Mouse (Mus musculus) kidney, embryonic 15.5 days (tissue): ENCODE results near the gene Dcaf5. TPM values are rescaled to one million over a fixed set of nuclear protein-coding genes. Genes with fewer than 3 reads are reported as not detected.

Experiments used
- ATAC-seq: fragments of 200-750 bp; cut with Nextera tagmentation; replicated peaks from 2 replicates; pipeline ENCODE4 v1.8.0; 2017; ENCODE audit warnings: moderate TSS enrichment; ENCODE audit not compliant: low FRiP score
- H3K27ac ChIP-seq: fragments of 300-500 bp; sonication (generic); 2 replicates; pipeline ENCODE4 v1.5.1; 2015; ENCODE audit warnings: mild to moderate bottlenecking, inconsistent platforms
- H3K27me3 ChIP-seq: fragments of 300-500 bp; sonication (generic); 2 replicates; pipeline ENCODE4 v1.6.1; 2015; ENCODE audit warnings: inconsistent platforms
- H3K36me3 ChIP-seq: fragments of 300-500 bp; sonication (generic); 2 replicates; pipeline ENCODE4 v1.6.1; 2015; ENCODE audit warnings: inconsistent platforms
- H3K4me1 ChIP-seq: fragments of 300-500 bp; sonication (generic); 2 replicates; pipeline ENCODE4 v1.6.1; 2015; ENCODE audit warnings: inconsistent platforms
- H3K4me2 ChIP-seq: fragments of 300-500 bp; sonication (generic); 2 replicates; pipeline ENCODE4 v1.6.1; 2015; ENCODE audit warnings: moderate library complexity, mild to moderate bottlenecking, inconsistent platforms
- H3K4me3 ChIP-seq: fragments of 300-500 bp; sonication (generic); replicated peaks from 2 replicates; pipeline ENCODE4 v1.5.1; 2015; ENCODE audit warnings: mild to moderate bottlenecking, inconsistent platforms
- H3K9ac ChIP-seq: fragments of 300-500 bp; sonication (generic); 2 replicates; pipeline ENCODE4 v1.6.1; 2015; ENCODE audit warnings: mild to moderate bottlenecking, inconsistent platforms
- H3K9me3 ChIP-seq: fragments of 300-500 bp; sonication (generic); replicated peaks from 2 replicates; pipeline ENCODE4 v1.6.1; 2016; ENCODE audit warnings: inconsistent platforms
- WGBS: fragments of 180-500 bp; shearing (Covaris S2); methylation state at CpG from one replicate; pipeline ENCODE4 v1.1.7; 2015; ENCODE audit warnings: mixed read lengths; 5-methylcytosine and 5-hydroxymethylcytosine counted together
- polyA plus RNA-seq: library from polyadenylated mRNA; unstranded; fragments of >200 nt; fragmentation: Nextera tagmentation; extraction: Ambion mirVana; gene quantifications from 2 replicates; pipeline ENCODE4 v1.2.1, GENCODE M21; 2015

Dcaf5 gene
- polyA plus RNA-seq, 1 experiment from 2014 or later: 12.3 TPM

GRCm38 (mm10) chr12:80404139-80404538 is 32.3 kb downstream of the Dcaf5 start:
- H3K27ac ChIP-seq: no peak overlapping the region
- H3K4me1 ChIP-seq: no peaks in the 10 kb centered on the region; the same call in 1 of the 2 replicates
- no peaks in the 10 kb centered on the region for H3K9me3 ChIP-seq
- peaks cover 35% of the 10 kb centered on the region for H3K36me3 ChIP-seq
- H3K27me3 ChIP-seq: no peaks in the 10 kb centered on the region
- 92% methylated on average over 6 of the region's 6 CpGs for WGBS
- no peak overlapping the region for H3K9ac ChIP-seq
- no peak overlapping the region for H3K4me3 ChIP-seq
- ATAC-seq: no peak
- no peak overlapping the region for H3K4me2 ChIP-seq

GRCm38 (mm10) chr12:80399147-80399546 is 37.3 kb downstream of the Dcaf5 start:
- Histone ChIP-seq H3K27me3 (no peaks in the 10 kb centered on the region), H3K36me3 (peaks cover 73% of the 10 kb centered on the region), H3K4me1 (no peaks in the 10 kb centered on the region), H3K9me3 (no peaks in the 10 kb centered on the region), H3K4me2 (no peak overlapping the region), H3K27ac (no peak overlapping the region), H3K9ac (no peak overlapping the region), H3K4me3 (no peak overlapping the region)
- no peak for ATAC-seq
- WGBS: 92% methylated on average over 2 of the region's 2 CpGs

- H3K4me3 ChIP-seq: no peak overlapping the region
- ATAC-seq: no peak
- H3K27ac ChIP-seq: no peak overlapping the region
- no peaks in the 10 kb centered on the region for H3K27me3 ChIP-seq
- H3K4me1 ChIP-seq: no peaks in the 10 kb centered on the region
- peaks cover 74% of the 10 kb centered on the region for H3K36me3 ChIP-seq
- 60% methylated on average over 6 of the region's 6 CpGs for WGBS
- no peak overlapping the region for H3K4me2 ChIP-seq
- H3K9ac ChIP-seq: no peak overlapping the region
- no peaks in the 10 kb centered on the region for H3K9me3 ChIP-seq
Observed at GRCm38 (mm10) chr12:80396397-80396796, 40.0 kb downstream of the Dcaf5 start.

GRCm38 (mm10) chr12:80395270-80395669 is 41.1 kb downstream of the Dcaf5 start:
- Histone ChIP-seq H3K9me3 (no peaks in the 10 kb centered on the region), H3K36me3 (peaks cover 83% of the 10 kb centered on the region), H3K9ac (no peak overlapping the region), H3K4me3 (no peak overlapping the region), H3K4me2 (no peak overlapping the region), H3K27ac (no peak overlapping the region), H3K4me1 (no peaks in the 10 kb centered on the region), H3K27me3 (no peaks in the 10 kb centered on the region)
- ATAC-seq: no peak
- WGBS: 93% methylated on average over 4 of the region's 4 CpGs

GRCm38 (mm10) chr12:80394045-80394444 is 42.4 kb downstream of the Dcaf5 start:
- Histone ChIP-seq H3K4me1 (no peaks in the 10 kb centered on the region), H3K36me3 (peaks cover 87% of the 10 kb centered on the region)
- 89% methylated on average over 2 of the region's 2 CpGs for WGBS

GRCm38 (mm10) chr12:80389448-80389847 is 47.0 kb downstream of the Dcaf5 start:
- no peak overlapping the region for H3K4me2 ChIP-seq
- 58% methylated on average over 3 of the region's 3 CpGs for WGBS
- no peak overlapping the region for H3K27ac ChIP-seq
- H3K9ac ChIP-seq: no peak overlapping the region
- H3K27me3 ChIP-seq: no peaks in the 10 kb centered on the region
- no peak overlapping the region for H3K4me3 ChIP-seq
- H3K36me3 ChIP-seq: peaks cover 64% of the 10 kb centered on the region
- no peaks in the 10 kb centered on the region for H3K9me3 ChIP-seq
- H3K4me1 ChIP-seq: no peaks in the 10 kb centered on the region
- no peak for ATAC-seq

More at GRCm38 (mm10) chr12:80394045-80394444, 42.4 kb downstream of the Dcaf5 start:
- Histone ChIP-seq H3K9me3 (no peaks in the 10 kb centered on the region), H3K27ac (no peak overlapping the region), H3K9ac (no peak overlapping the region), H3K4me2 (no peak overlapping the region), H3K4me3 (no peak overlapping the region), H3K27me3 (no peaks in the 10 kb centered on the region)
- no peak for ATAC-seq

- no peak for ATAC-seq
- no peak overlapping the region for H3K4me2 ChIP-seq
- H3K27ac ChIP-seq: no peak overlapping the region
- no peaks in the 10 kb centered on the region for H3K9me3 ChIP-seq
- WGBS: 89% methylated on average over 5 of the region's 5 CpGs
- H3K9ac ChIP-seq: no peak overlapping the region
- H3K27me3 ChIP-seq: no peaks in the 10 kb centered on the region
- peaks cover 3% of the 10 kb centered on the region; the same call in 1 of the 2 replicates for H3K4me1 ChIP-seq
- H3K36me3 ChIP-seq: peaks cover 48% of the 10 kb centered on the region
- no peak overlapping the region for H3K4me3 ChIP-seq
Observed at GRCm38 (mm10) chr12:80387326-80387725, 49.1 kb downstream of the Dcaf5 start.

GRCm38 (mm10) chr12:80385361-80385760 is 51.0 kb downstream of the Dcaf5 start:
- ATAC-seq: no peak
- H3K4me1 ChIP-seq: peaks cover 4% of the 10 kb centered on the region; the same call in 1 of the 2 replicates
- H3K9ac ChIP-seq: no peak overlapping the region
- H3K9me3 ChIP-seq: no peaks in the 10 kb centered on the region
- H3K36me3 ChIP-seq: peaks cover 35% of the 10 kb centered on the region
- H3K27me3 ChIP-seq: no peaks in the 10 kb centered on the region
- H3K4me2 ChIP-seq: no peak overlapping the region
- 96% methylated on average over 1 of the region's 1 CpGs for WGBS
- no peak overlapping the region for H3K4me3 ChIP-seq
- no peak overlapping the region for H3K27ac ChIP-seq

- no peak overlapping the region for H3K4me3 ChIP-seq
- peaks cover 8% of the 10 kb centered on the region; the same call in 1 of the 2 replicates for H3K4me1 ChIP-seq
- WGBS: 63% methylated on average over 8 of the region's 8 CpGs
- no peak overlapping the region for H3K4me2 ChIP-seq
- H3K36me3 ChIP-seq: peaks cover 28% of the 10 kb centered on the region
- H3K9ac ChIP-seq: no peak overlapping the region
- peak; percentile 70; the same call in 1 of the 2 replicates for ATAC-seq
- H3K9me3 ChIP-seq: no peaks in the 10 kb centered on the region
- no peaks in the 10 kb centered on the region for H3K27me3 ChIP-seq
- H3K27ac ChIP-seq: peak overlapping the region; percentile 43; the same call in 1 of the 2 replicates
Observed at GRCm38 (mm10) chr12:80383478-80383877, 52.9 kb downstream of the Dcaf5 start.

GRCm38 (mm10) chr12:80382794-80383193 is 53.6 kb downstream of the Dcaf5 start:
- 75% methylated on average over 2 of the region's 2 CpGs for WGBS
- H3K4me1 ChIP-seq: peaks cover 8% of the 10 kb centered on the region; the same call in 1 of the 2 replicates
- H3K27ac ChIP-seq: no peak overlapping the region
- no peak for ATAC-seq
- no peak overlapping the region for H3K4me3 ChIP-seq
- H3K27me3 ChIP-seq: no peaks in the 10 kb centered on the region
- H3K4me2 ChIP-seq: no peak overlapping the region
- H3K9me3 ChIP-seq: no peaks in the 10 kb centered on the region
- H3K36me3 ChIP-seq: peaks cover 29% of the 10 kb centered on the region
- no peak overlapping the region for H3K9ac ChIP-seq

GRCm38 (mm10) chr12:80379831-80380457 is 56.5 kb downstream of the Dcaf5 start:
- H3K27me3 ChIP-seq: no peaks in the 10 kb centered on the region
- no peak overlapping the region for H3K27ac ChIP-seq
- peaks cover 31% of the 10 kb centered on the region for H3K36me3 ChIP-seq
- ATAC-seq: 0 out of 2 replicates have a peak, but pooled peaks have one; percentile 40
- H3K9me3 ChIP-seq: no peaks in the 10 kb centered on the region
- H3K4me2 ChIP-seq: no peak overlapping the region
- WGBS: 88% methylated on average over 10 of the region's 10 CpGs
- peaks cover 8% of the 10 kb centered on the region; the same call in 1 of the 2 replicates for H3K4me1 ChIP-seq
- no peak overlapping the region for H3K9ac ChIP-seq
- no peak overlapping the region for H3K4me3 ChIP-seq

- Histone ChIP-seq H3K9me3 (no peaks in the 10 kb centered on the region), H3K9ac (no peak overlapping the region), H3K4me3 (no peak overlapping the region), H3K4me2 (no peak overlapping the region), H3K27me3 (no peaks in the 10 kb centered on the region), H3K27ac (no peak overlapping the region), H3K36me3 (peaks cover 35% of the 10 kb centered on the region), H3K4me1 (peaks cover 8% of the 10 kb centered on the region; the same call in 1 of the 2 replicates)
- ATAC-seq: no peak
- 85% methylated on average over 4 of the region's 4 CpGs for WGBS
Observed at GRCm38 (mm10) chr12:80379393-80379792, 57.0 kb downstream of the Dcaf5 start.
